Mouse (Mus musculus) lung, embryonic 16.5 days (tissue): ENCODE measurements around the gene Tcf3. TPM values are rescaled to one million over a fixed set of nuclear protein-coding genes. Genes with fewer than 3 reads are reported as not detected.
A peak's percentile ranks its signal among the peaks of the same experiment; 100 is the strongest.

Experiments used
- ATAC-seq: fragments of 200-750 bp; cut with Nextera tagmentation; 2 replicates; pipeline ENCODE4 v1.8.0; 2017; ENCODE audit warnings: low read depth, mild to moderate bottlenecking, moderate library complexity
- H3K27ac ChIP-seq: fragments of 300-500 bp; sonication (generic); 2 replicates; pipeline ENCODE4 v1.5.1; 2014; ENCODE audit warnings: mild to moderate bottlenecking, control low read depth, low read length
- H3K27me3 ChIP-seq: fragments of 300-500 bp; sonication (generic); 2 replicates; pipeline ENCODE4 v1.6.1; 2014; ENCODE audit warnings: low read depth, low read length, mixed read lengths; ENCODE audit not compliant: control insufficient read depth, insufficient read depth
- H3K36me3 ChIP-seq: fragments of 300-500 bp; sonication (generic); 2 replicates; pipeline ENCODE4 v1.6.1; 2014; ENCODE audit warnings: low read length; ENCODE audit not compliant: control insufficient read depth, insufficient read depth
- H3K4me1 ChIP-seq: fragments of 300-500 bp; sonication (generic); replicated peaks from 2 replicates; pipeline ENCODE4 v1.6.1; 2014; ENCODE audit warnings: low read length, mixed read lengths; ENCODE audit not compliant: control insufficient read depth, insufficient read depth
- H3K4me2 ChIP-seq: fragments of 300-500 bp; sonication (generic); 2 replicates; pipeline ENCODE4 v1.6.1; 2014; ENCODE audit warnings: low read depth, low read length, control low read depth
- H3K4me3 ChIP-seq: fragments of 300-500 bp; sonication (generic); 2 replicates; pipeline ENCODE4 v1.5.1; 2014; ENCODE audit warnings: mild to moderate bottlenecking, low read length, control low read depth
- H3K9ac ChIP-seq: fragments of 300-500 bp; sonication (generic); 2 replicates; pipeline ENCODE4 v1.6.1; 2014; ENCODE audit warnings: low read length, control low read depth
- H3K9me3 ChIP-seq: fragments of 300-500 bp; sonication (generic); 2 replicates; pipeline ENCODE4 v1.6.1; 2016; ENCODE audit warnings: low read length; ENCODE audit not compliant: control insufficient read depth
- WGBS: fragments of 180-500 bp; shearing (Covaris S2); extraction: QIAGEN DNeasy Blood & Tissue Kit; methylation state at CpG from one replicate; pipeline ENCODE4 v1.1.7; 2014; 5-methylcytosine and 5-hydroxymethylcytosine counted together
- polyA plus RNA-seq: library from polyadenylated mRNA; unstranded; fragments of >200 nt; fragmentation: Nextera tagmentation; extraction: Ambion mirVana; gene quantifications from 2 replicates; pipeline ENCODE4 v1.2.1, GENCODE M21; 2015

The Tcf3 gene
- 81.0 and 82.4 TPM in 2 replicates for polyA plus RNA-seq

GRCm38 (mm10) chr10:80433513-80434232 is at the start of gene Tcf3:
Gene Tcf3 (minus strand): TSS chr10:80433647.
- peak within 1 kb of the TSS; percentile 91 for H3K27ac ChIP-seq
- ATAC-seq: peak; percentile 94
- under 1% methylated on average over 50 of the region's 61 CpGs for WGBS

DNA sequence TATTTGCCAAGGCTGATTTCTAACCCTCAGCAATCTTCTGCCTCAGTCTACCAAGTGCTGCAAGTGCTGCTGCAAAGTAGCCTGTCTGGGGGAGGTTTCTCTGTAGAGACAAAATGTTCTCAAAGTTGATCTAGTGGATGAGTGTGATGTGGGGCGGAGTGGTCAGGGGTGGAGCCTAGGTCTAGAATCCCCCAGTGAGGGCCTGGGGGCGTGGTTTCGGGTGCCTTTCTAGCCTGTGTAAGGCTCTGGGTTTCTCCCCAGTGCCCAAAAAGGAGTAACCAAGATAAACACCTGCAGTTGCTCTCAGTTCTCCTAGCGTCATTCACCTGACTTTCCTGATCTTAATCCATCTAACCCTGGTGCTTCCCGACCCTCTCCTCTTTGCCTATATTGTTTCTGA is 47.6 kb upstream of the Tcf3 start:
- Histone ChIP-seq H3K9me3 (no peaks in the 10 kb centered on the region), H3K4me1 (no peaks in the 10 kb centered on the region), H3K4me2 (no peak overlapping the region), H3K27ac (no peak overlapping the region), H3K36me3 (no peaks in the 10 kb centered on the region), H3K4me3 (no peak overlapping the region), H3K9ac (no peak overlapping the region), H3K27me3 (peaks cover 47% of the 10 kb centered on the region)
- 9% methylated on average over 5 of the region's 5 CpGs for WGBS
- peak; percentile 60; the same call in 1 of the 2 replicates for ATAC-seq

More at GRCm38 (mm10) chr10:80433513-80434232, at the start of gene Tcf3:
- Histone ChIP-seq H3K4me1 (peaks cover 31% of the 10 kb centered on the region), H3K9me3 (no peaks in the 10 kb centered on the region), H3K4me2 (peak within 1 kb of the TSS; percentile 94), H3K36me3 (peaks cover 16% of the 10 kb centered on the region), H3K9ac (peak within 1 kb of the TSS; percentile 96), H3K27me3 (no peaks in the 10 kb centered on the region), H3K4me3 (peak within 1 kb of the TSS; percentile 72)

GRCm38 (mm10) chr10:80478531-80478930 is 45.1 kb upstream of the Tcf3 start:
- ATAC-seq: no peak
- 65% methylated on average over 5 of the region's 5 CpGs for WGBS
- H3K9ac ChIP-seq: no peak overlapping the region
- no peak overlapping the region for H3K4me3 ChIP-seq
- no peak overlapping the region for H3K4me2 ChIP-seq
- H3K4me1 ChIP-seq: 0 out of 2 replicates have a peak, but pooled peaks cover 4% of the 10 kb centered on the region
- no peaks in the 10 kb centered on the region for H3K9me3 ChIP-seq
- peaks cover 23% of the 10 kb centered on the region for H3K27me3 ChIP-seq
- no peak overlapping the region for H3K27ac ChIP-seq
- no peaks in the 10 kb centered on the region for H3K36me3 ChIP-seq

DNA sequence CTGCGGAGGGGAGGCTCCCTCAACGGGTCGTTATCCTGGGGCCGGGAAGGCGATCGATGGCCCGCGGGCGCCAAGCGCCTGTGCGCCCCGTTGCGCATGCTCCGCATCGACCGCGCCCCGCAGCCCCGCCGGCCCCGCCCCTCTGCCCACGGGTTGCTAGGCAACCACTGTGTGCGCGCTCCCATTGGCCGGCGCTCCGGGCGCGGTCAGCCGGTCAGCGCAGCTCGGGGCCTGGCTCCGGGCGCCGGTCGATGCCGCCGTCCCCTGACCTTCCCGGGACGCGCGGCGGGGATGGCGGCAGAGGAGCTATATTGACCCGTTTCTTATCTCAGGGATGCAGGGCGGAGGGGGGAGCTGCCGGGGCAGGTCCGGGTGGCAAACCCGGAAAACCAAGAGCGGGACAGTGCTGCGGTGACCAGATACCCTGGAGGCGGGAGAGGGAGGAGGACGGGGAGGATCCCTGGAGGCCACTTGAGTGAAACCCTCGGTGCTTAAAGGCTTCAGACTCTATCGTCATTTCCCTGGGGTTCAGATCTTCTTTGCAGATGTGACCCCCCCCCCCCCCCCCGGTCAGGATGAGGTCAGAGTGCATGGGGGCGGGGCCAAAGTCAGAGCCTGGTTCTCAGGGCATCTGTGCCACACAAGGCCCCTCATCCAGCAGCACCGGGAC is 42.0 kb upstream of the Tcf3 start:
- 1% methylated on average over 49 of the region's 58 CpGs for WGBS
- Histone ChIP-seq H3K4me3 (peak overlapping the region; percentile 63), H3K9me3 (no peaks in the 10 kb centered on the region), H3K4me1 (0 out of 2 replicates have a peak, but pooled peaks cover 4% of the 10 kb centered on the region), H3K9ac (peak overlapping the region; percentile 67), H3K27ac (no peak overlapping the region), H3K36me3 (no peaks in the 10 kb centered on the region), H3K27me3 (peaks cover 22% of the 10 kb centered on the region), H3K4me2 (peak overlapping the region; percentile 90)
- peak; percentile 95 for ATAC-seq

GRCm38 (mm10) chr10:80465066-80465465 is 31.6 kb upstream of the Tcf3 start:
- H3K36me3 ChIP-seq: no peaks in the 10 kb centered on the region

GRCm38 (mm10) chr10:80464381-80465035 is 31.1 kb upstream of the Tcf3 start:
- no peaks in the 10 kb centered on the region; the same call in 1 of the 2 replicates for H3K4me1 ChIP-seq
- H3K9ac ChIP-seq: no peak overlapping the region
- H3K36me3 ChIP-seq: no peaks in the 10 kb centered on the region
- H3K27ac ChIP-seq: no peak overlapping the region
- peak overlapping the region; percentile 13; the same call in 1 of the 2 replicates for H3K4me2 ChIP-seq
- no peak overlapping the region for H3K4me3 ChIP-seq
- ATAC-seq: no peak
- WGBS: 5% methylated on average over 18 of the region's 19 CpGs
- no peaks in the 10 kb centered on the region for H3K9me3 ChIP-seq
- no peaks in the 10 kb centered on the region; the same call in 1 of the 2 replicates for H3K27me3 ChIP-seq

More at GRCm38 (mm10) chr10:80465066-80465465, 31.6 kb upstream of the Tcf3 start:
- no peak overlapping the region for H3K27ac ChIP-seq
- H3K4me2 ChIP-seq: no peak overlapping the region
- no peaks in the 10 kb centered on the region; the same call in 1 of the 2 replicates for H3K27me3 ChIP-seq
- H3K9ac ChIP-seq: no peak overlapping the region
- H3K4me1 ChIP-seq: no peaks in the 10 kb centered on the region; the same call in 1 of the 2 replicates
- no peak overlapping the region for H3K4me3 ChIP-seq
- WGBS: 60% methylated on average over 5 of the region's 5 CpGs
- H3K9me3 ChIP-seq: no peaks in the 10 kb centered on the region
- ATAC-seq: no peak

- Histone ChIP-seq H3K36me3 (no peaks in the 10 kb centered on the region), H3K4me2 (no peak overlapping the region), H3K9ac (no peak overlapping the region), H3K4me3 (no peak overlapping the region), H3K9me3 (no peaks in the 10 kb centered on the region), H3K27me3 (no peaks in the 10 kb centered on the region; the same call in 1 of the 2 replicates), H3K27ac (no peak overlapping the region), H3K4me1 (no peaks in the 10 kb centered on the region; the same call in 1 of the 2 replicates)
- 59% methylated on average over 7 of the region's 7 CpGs for WGBS
- no peak for ATAC-seq
These were observed 27.9 kb upstream of the Tcf3 start for GRCm38 (mm10) chr10:80461346-80461745.

GRCm38 (mm10) chr10:80460324-80460723 is 26.9 kb upstream of the Tcf3 start:
- no peaks in the 10 kb centered on the region; the same call in 1 of the 2 replicates for H3K27me3 ChIP-seq
- no peaks in the 10 kb centered on the region for H3K36me3 ChIP-seq
- no peak overlapping the region for H3K4me2 ChIP-seq
- no peak overlapping the region for H3K9ac ChIP-seq
- no peak overlapping the region for H3K4me3 ChIP-seq
- ATAC-seq: no peak
- no peaks in the 10 kb centered on the region; the same call in 1 of the 2 replicates for H3K4me1 ChIP-seq
- H3K9me3 ChIP-seq: no peaks in the 10 kb centered on the region
- no peak overlapping the region for H3K27ac ChIP-seq
- 58% methylated on average over 4 of the region's 4 CpGs for WGBS

DNA sequence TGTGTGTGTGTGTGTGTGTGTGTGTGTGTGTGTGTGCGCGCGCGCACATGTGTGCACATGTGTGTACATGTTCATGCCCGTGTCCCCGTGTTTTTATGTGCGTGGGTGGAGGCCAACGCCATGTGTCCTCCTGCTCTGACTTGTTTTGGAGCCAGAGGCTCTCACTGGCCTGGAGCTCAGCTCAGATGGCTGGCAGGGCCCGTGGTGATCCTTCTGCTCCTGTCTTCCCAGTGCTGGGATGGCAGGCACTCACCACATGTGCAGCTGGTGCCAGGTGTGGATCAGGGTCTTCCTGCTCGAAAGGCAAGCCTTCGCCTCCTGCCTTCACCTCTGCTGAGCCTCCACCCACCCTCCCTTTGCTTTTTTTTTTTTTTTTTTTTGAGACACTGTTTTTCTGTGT is 26.2 kb upstream of the Tcf3 start:
- Histone ChIP-seq H3K27ac (no peak overlapping the region), H3K4me2 (no peak overlapping the region), H3K4me1 (no peaks in the 10 kb centered on the region; the same call in 1 of the 2 replicates), H3K9ac (no peak overlapping the region), H3K27me3 (no peaks in the 10 kb centered on the region; the same call in 1 of the 2 replicates), H3K4me3 (no peak overlapping the region), H3K9me3 (no peaks in the 10 kb centered on the region), H3K36me3 (no peaks in the 10 kb centered on the region)
- ATAC-seq: no peak
- WGBS: 86% methylated on average over 11 of the region's 11 CpGs
